Mouse (Mus musculus): ENCODE data around the gene Cyb5d1. TPM values are rescaled to one million over a fixed set of nuclear protein-coding genes. Genes with fewer than 3 reads are reported as not detected.

Cyb5d1 gene
- polyA plus RNA-seq, 1 experiment: 26.6 TPM

DNA sequence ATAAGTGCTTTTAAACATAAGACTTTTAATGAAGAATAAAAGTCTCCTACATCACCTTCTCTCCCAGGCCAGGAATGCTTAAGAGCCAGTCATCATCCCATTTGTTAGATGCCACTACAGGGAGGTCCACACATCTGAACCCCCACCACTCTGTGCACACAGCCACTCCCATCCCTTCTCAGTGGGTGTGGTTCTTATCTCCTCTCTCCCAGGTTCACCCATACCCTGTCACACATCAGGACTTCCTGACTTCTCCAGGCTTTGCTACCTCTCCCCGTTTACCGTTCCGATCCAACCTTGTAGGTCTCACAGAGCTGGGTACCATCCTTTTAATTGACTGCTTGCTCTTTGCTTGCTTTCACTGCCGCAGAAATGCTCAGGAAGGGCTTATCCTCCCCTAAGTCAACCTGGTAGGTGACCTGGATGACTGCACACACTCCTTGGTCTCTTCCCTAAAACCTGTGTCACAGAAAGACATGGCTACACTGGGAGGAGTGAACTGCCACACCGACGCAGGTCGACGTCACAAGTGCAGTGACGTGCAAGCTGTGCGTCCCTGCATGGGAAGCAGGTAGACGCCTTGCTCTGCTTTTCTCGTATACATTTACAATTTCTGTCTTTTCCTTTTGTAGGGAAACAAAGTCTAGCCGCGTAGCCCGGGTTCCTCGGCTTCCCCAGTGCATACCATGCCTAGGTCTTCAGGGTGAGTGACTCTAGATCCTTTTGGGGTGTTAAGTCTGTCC is 22.0 kb downstream of the Cyb5d1 start:
- no peak for DNase-seq
- Histone ChIP-seq H3K4me1 (ENCODE audit: control insufficient read depth, insufficient read depth, low read length) (peaks cover 2% of the 10 kb centered on the region; the same call in 1 of the 2 replicates), H3K4me3 (ENCODE audit: insufficient read depth, low read depth, low read length) (no peak overlapping the region), H3K27ac (ENCODE audit: insufficient read depth, low read depth, low read length) (no peak overlapping the region), H3K27me3 (replicated peaks; ENCODE audit: control insufficient read depth, insufficient read depth, low read length) (no peaks in the 10 kb centered on the region), H3K36me3 (ENCODE audit: control insufficient read depth, insufficient read depth, low read length) (no peaks in the 10 kb centered on the region)
- WGBS: 93% methylated on average over 16 of the region's 16 CpGs
- TF ChIP-seq CTCF (conservative IDR thresholded peaks at IDR 0.05; ENCODE audit: insufficient read depth, insufficient read length, low read depth, low read length): no peak
- no peak for TF ChIP-seq POLR2A (IDR thresholded peaks at IDR 0.05; ENCODE audit: low read depth, low read length)

DNA sequence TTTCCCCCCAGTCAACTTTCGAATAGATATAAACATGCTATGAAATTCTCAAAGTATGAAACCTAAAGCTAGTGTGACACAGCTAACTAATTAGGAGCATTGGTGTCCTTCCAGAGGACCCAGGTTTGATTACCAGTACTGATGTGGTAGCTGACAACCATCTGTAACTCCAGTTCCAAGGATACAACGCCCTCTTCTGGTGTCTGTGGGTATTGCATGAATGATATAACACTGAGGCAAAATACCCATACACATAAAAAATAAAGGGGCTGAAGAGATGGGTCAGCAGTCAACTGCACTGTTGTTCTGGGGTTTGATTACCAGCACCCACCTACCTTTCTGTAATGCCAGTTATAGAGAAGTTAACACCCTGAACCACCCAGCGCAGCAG is 22.7 kb downstream of the Cyb5d1 start:
- no peak overlapping the region for H3K4me3 ChIP-seq (ENCODE audit: insufficient read depth, low read depth, low read length)
- WGBS: 63% methylated on average over 3 of the region's 3 CpGs
- peaks cover 5% of the 10 kb centered on the region; the same call in 1 of the 2 replicates for H3K4me1 ChIP-seq (ENCODE audit: control insufficient read depth, insufficient read depth, low read length)
- H3K27ac ChIP-seq (ENCODE audit: insufficient read depth, low read depth, low read length): no peak overlapping the region
- H3K36me3 ChIP-seq (ENCODE audit: control insufficient read depth, insufficient read depth, low read length): no peaks in the 10 kb centered on the region
- DNase-seq: no peak
- TF ChIP-seq CTCF (conservative IDR thresholded peaks at IDR 0.05; ENCODE audit: insufficient read depth, insufficient read length, low read depth, low read length): no peak
- TF ChIP-seq POLR2A (IDR thresholded peaks at IDR 0.05; ENCODE audit: low read depth, low read length): no peak
- no peaks in the 10 kb centered on the region for H3K27me3 ChIP-seq (replicated peaks; ENCODE audit: control insufficient read depth, insufficient read depth, low read length)

DNA sequence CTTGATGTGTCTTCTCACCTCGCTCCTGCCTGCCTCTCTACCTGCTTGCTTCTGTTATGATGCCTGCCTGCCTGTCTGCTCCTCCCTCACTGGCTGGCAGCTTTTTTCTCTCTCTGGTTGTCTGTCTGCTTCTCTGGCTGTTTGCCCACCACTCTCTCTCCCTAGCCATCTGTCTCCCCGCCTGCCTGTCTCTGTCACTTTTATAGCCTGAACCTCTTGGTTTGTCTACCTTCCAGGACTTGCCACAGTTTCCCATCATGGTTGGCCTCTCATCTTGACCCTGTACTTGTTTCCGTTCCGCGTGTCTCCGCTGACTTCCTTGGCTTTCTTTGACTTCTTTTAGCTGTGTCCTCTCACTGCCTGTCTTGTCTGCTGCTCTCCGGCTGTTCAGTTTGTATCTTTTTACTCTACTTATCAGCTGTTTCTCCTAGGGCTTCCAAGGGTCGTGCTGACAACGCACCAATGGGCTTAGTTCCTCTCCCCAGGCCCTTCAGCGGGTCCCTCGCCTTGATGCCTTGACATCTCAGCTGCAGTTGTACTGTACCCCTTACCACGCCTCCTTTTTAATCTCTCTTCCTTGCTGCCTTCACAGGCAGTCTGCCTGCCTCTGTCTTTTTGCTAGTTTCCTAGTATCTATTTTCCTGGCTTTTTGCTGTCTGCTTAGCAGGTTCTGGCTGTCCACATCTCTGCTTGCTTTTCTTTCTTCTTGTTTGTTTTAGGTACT is 23.2 kb downstream of the Cyb5d1 start:
- Histone ChIP-seq H3K27ac (ENCODE audit: insufficient read depth, low read depth, low read length) (no peak overlapping the region), H3K4me3 (ENCODE audit: insufficient read depth, low read depth, low read length) (no peak overlapping the region), H3K27me3 (replicated peaks; ENCODE audit: control insufficient read depth, insufficient read depth, low read length) (no peaks in the 10 kb centered on the region), H3K4me1 (ENCODE audit: control insufficient read depth, insufficient read depth, low read length) (peaks cover 3% of the 10 kb centered on the region; the same call in 1 of the 2 replicates), H3K36me3 (ENCODE audit: control insufficient read depth, insufficient read depth, low read length) (no peaks in the 10 kb centered on the region)
- DNase-seq: peak; percentile 58
- WGBS: 42% methylated on average over 12 of the region's 12 CpGs
- TF ChIP-seq CTCF (conservative IDR thresholded peaks at IDR 0.05; ENCODE audit: insufficient read depth, insufficient read length, low read depth, low read length) (no peak), POLR2A (IDR thresholded peaks at IDR 0.05; ENCODE audit: low read depth, low read length) (no peak)

DNA sequence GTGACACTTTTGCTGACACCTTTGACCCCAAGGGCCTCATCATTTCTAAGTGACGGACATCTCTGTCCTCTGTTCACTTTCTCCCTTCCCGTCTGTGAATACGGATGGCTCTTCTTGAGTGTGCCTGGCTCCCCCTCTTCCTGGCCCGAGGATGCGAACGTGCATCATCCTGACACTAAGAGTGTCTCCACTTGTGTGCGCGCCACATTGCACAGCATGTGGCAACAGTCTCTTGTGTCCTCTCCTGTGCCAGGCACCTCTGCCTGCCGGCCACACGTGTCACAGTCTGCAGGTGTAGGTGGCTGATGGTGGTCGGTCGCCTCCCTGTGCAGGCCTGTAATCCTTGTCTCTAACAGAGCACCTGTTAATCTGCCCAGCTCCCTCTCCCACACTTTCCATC is 23.8 kb downstream of the Cyb5d1 start:
- TF ChIP-seq CTCF (conservative IDR thresholded peaks at IDR 0.05; ENCODE audit: insufficient read depth, insufficient read length, low read depth, low read length): no peak
- no peak for TF ChIP-seq POLR2A (IDR thresholded peaks at IDR 0.05; ENCODE audit: low read depth, low read length)
- no peak for DNase-seq
- Histone ChIP-seq H3K27me3 (replicated peaks; ENCODE audit: control insufficient read depth, insufficient read depth, low read length) (no peaks in the 10 kb centered on the region), H3K27ac (ENCODE audit: insufficient read depth, low read depth, low read length) (no peak overlapping the region), H3K4me3 (ENCODE audit: insufficient read depth, low read depth, low read length) (no peak overlapping the region), H3K4me1 (ENCODE audit: control insufficient read depth, insufficient read depth, low read length) (peaks cover 3% of the 10 kb centered on the region; the same call in 1 of the 2 replicates), H3K36me3 (ENCODE audit: control insufficient read depth, insufficient read depth, low read length) (no peaks in the 10 kb centered on the region)
- 66% methylated on average over 12 of the region's 12 CpGs for WGBS

DNA sequence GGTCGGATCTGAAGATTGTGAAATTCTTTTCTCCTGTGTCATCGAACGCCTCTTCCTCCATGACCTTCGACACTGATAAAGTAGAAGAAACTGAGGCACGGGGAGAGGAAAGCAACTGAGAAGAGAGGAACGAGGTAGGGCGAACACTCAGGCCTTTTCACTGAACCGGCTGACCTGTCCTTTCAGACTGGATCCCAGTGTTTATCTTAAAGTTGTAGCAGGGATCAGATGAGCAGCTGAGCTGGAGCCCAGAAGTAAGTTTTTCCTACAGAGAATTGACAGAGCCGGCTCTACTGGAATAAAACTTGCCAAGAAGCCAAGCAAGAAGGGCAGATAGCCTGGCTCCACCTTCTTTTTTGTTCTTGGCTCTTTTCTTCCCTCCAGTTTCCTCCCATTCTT is 24.6 kb downstream of the Cyb5d1 start:
- Histone ChIP-seq H3K27ac (ENCODE audit: insufficient read depth, low read depth, low read length) (peak overlapping the region; percentile 57; the same call in 1 of the 2 replicates), H3K27me3 (replicated peaks; ENCODE audit: control insufficient read depth, insufficient read depth, low read length) (no peaks in the 10 kb centered on the region), H3K4me1 (ENCODE audit: control insufficient read depth, insufficient read depth, low read length) (peaks cover 8% of the 10 kb centered on the region), H3K36me3 (ENCODE audit: control insufficient read depth, insufficient read depth, low read length) (no peaks in the 10 kb centered on the region), H3K4me3 (ENCODE audit: insufficient read depth, low read depth, low read length) (no peak overlapping the region)
- DNase-seq: no peak
- TF ChIP-seq CTCF (conservative IDR thresholded peaks at IDR 0.05; ENCODE audit: insufficient read depth, insufficient read length, low read depth, low read length): no peak
- no peak for TF ChIP-seq POLR2A (IDR thresholded peaks at IDR 0.05; ENCODE audit: low read depth, low read length)
- WGBS: 36% methylated on average over 9 of the region's 9 CpGs

DNA sequence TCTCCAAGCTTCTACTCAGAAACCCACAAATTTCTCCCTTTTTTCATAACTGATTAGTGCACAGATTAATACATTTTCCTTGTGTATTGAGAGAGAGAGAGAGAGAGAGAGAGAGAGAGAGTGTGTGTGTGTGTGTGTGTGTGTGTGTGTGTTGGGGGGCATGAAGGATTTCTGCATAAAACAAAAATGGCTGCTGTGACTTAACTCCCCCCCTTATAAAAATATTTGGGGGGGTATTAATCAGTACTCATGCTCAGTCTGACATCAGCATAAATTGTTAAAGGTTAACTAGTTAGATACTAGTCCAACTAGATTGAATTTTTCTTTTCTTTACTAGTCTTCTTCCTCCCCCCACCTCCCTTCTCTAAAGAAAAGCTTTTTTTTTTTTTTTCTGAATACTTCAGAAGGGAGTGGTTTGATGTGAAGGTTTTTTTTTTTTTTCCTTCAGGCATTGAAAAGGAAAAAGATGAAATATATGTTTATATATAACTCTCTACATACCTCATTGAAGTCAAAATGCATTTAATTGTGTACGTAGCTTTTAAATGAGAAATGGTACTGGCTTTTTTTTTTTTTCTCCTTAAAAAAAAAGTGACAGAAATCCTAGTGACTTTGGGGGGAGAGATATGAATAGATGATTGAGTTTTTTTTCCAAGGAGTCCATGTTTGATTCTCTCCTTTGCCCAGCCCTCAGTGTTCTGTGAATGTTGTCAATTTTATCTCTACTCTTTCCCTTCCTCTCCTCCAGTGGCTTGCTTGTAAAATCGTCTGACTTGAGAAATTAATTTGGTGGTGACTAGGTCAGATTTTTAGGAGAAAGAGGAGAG is 25.2 kb downstream of the Cyb5d1 start:
- no peak overlapping the region for H3K4me3 ChIP-seq (ENCODE audit: insufficient read depth, low read depth, low read length)
- no peaks in the 10 kb centered on the region for H3K36me3 ChIP-seq (ENCODE audit: control insufficient read depth, insufficient read depth, low read length)
- WGBS: 42% methylated on average over 2 of the region's 2 CpGs
- peaks cover 14% of the 10 kb centered on the region for H3K4me1 ChIP-seq (ENCODE audit: control insufficient read depth, insufficient read depth, low read length)
- peak; percentile 34 for DNase-seq
- H3K27ac ChIP-seq (ENCODE audit: insufficient read depth, low read depth, low read length): peak overlapping the region; percentile 57; the same call in 1 of the 2 replicates
- H3K27me3 ChIP-seq (replicated peaks; ENCODE audit: control insufficient read depth, insufficient read depth, low read length): no peaks in the 10 kb centered on the region
- TF ChIP-seq CTCF (conservative IDR thresholded peaks at IDR 0.05; ENCODE audit: insufficient read depth, insufficient read length, low read depth, low read length) (no peak), POLR2A (IDR thresholded peaks at IDR 0.05; ENCODE audit: low read depth, low read length) (no peak)
